Mouse (Mus musculus) CD4-positive, CD25-positive, alpha-beta regulatory T cell, adult 2 months (primary cell): ENCODE data around the gene Plcb2.

ENCODE experiments used
- DNase-seq: peaks from one replicate; pipeline ENCODE4 v3.0.0-alpha.2; 2012; ENCODE audit warnings: low read depth, low spot score

Gene Plcb2

GRCm38 (mm10) chr2:118687791-118688190, 40.4 kb downstream of the Plcb2 start:
- no peak for DNase-seq

DNA sequence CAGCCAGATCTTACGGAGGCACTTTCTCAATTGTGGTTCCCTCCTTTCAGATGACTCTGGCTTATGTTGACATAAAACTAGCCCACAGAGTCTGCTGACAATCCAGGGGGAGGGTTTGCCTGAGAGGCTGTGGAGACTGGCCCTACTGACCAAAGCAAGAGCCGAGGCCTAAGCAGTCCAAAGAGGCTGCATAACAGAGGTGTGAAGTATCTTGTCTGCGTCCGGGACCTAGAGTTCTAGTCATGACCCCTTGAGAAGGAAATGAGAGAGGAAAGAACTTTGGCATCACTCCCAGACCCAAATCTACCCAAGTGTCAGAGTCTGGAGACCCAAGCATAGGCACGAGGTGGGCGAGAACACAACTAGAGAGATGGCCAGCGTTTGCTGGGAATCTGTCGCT, 41.5 kb downstream of the Plcb2 start:
- DNase-seq, result no peak

- DNase-seq, result no peak
These were observed 43.1 kb downstream of the Plcb2 start for GRCm38 (mm10) chr2:118685088-118685487.

- DNase-seq, result no peak
These were observed 45.5 kb downstream of the Plcb2 start for GRCm38 (mm10) chr2:118682544-118683260.

- DNase-seq, result no peak
These were observed 47.3 kb downstream of the Plcb2 start for GRCm38 (mm10) chr2:118680926-118681325.

DNA sequence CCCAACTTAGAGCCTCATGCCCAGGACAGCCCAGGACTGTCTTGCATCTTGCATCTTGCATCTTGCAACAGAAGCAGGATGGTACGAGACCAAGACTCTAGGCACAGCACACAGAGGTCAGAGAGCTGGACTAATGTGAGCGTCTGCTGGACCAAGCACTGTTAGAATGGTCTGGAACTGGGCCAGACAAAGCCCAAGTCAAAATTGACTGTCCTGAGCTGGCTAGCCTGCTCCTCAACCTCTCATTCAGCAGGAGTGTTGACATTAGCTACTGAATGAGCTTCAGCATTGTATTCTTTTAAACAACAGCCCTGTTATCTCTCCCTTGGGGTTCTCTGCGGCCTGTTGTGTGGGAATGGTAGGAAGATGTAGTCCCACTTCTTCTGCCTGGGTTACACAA, 48.7 kb downstream of the Plcb2 start:
- DNase-seq, result no peak

- no peak for DNase-seq
These were observed 50.4 kb downstream of the Plcb2 start for GRCm38 (mm10) chr2:118677817-118678216.

DNA sequence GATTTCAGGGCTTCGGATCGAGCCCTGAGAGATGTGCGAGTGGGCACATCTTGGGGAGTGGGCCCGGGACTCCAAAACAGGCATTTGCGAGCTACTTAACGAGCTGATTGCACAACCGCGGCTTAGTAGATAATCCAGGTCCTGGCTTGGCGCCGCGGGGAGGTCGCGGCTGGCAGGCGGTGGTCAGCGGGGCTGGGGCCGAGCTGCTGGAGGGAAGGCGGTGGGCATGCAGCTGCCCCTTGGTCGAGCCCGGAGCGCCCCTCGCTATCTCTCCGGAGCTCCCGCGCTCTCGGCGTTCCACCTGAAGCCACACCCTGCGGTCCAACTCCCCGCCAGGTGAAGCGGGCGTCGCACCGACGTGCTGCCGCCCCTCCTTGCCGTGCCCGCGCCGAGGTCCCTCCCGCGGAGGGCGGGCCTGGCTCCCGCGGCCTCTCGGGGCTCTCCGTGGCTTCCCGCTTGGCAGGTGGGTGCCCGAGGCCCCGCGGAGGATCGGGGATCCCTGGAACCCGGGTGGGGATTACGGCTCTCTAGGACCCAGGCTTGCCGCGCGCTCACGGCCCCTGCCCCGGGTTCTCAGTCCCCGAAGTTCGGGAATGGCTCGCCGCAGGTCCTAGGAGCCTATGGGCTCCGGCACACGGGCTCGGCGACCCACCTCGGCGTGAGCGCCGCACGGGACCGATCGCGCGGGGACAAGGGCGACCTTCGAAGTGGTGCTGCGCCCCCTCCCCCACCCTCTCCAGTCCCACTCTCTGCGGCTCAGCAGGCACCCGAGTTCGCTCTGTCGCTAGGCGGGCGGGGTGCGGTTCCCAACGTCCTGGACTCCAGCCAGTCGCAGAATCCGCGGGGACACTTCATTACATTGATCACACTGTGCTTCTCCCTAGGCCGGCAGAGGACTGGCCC, 51.1 kb downstream of the Plcb2 start:
- peak; percentile 41 for DNase-seq

DNA sequence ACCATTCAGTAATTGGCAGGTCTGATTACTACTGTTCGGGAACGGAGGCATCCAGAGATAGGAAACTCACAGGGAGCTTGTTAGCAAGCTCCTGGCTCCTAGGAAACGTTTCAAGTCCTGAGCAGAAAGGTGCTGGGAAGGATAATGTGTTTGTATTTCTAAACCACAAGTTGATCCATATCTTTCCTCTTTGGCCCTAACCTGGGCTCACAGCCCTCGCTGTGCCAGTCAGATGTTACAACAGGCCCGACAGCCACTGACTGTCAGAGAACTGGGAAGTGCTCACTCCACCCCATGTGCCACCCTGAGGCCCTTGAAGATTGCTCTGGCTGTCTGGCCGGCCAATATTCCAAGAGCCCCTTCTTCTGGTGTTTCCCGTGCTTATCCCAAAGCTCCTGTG, 53.7 kb downstream of the Plcb2 start:
- DNase-seq, result no peak

GRCm38 (mm10) chr2:118673686-118674465, 54.4 kb downstream of the Plcb2 start:
- DNase-seq, result no peak

- no peak for DNase-seq
These were observed 56.5 kb downstream of the Plcb2 start for GRCm38 (mm10) chr2:118671728-118672127.

- no peak for DNase-seq
These were observed 58.5 kb downstream of the Plcb2 start for GRCm38 (mm10) chr2:118669785-118670184.

GRCm38 (mm10) chr2:118669245-118669644, 59.0 kb downstream of the Plcb2 start:
- DNase-seq, result no peak

DNA sequence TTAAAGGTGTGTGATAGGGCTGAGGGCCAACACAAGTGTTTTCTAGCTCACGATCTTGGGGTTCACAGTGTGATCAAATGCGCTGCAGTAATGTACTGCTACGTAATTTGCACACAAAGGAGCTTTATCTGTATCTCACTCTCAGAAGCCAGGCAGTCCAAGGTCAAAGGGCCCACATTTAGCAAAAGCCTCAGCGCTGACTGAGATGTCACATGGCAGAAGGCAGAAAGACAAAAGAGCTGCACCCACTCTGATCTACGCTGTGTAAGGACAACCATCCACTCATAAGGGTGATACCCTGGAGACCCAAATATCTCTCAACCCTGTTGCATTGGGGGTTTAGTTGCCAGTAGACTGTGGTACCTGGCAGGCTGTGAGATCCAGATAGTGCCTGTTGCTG, 61.1 kb downstream of the Plcb2 start:
- DNase-seq, result no peak

GRCm38 (mm10) chr2:118665616-118666015, 62.6 kb downstream of the Plcb2 start:
- DNase-seq, result no peak

DNA sequence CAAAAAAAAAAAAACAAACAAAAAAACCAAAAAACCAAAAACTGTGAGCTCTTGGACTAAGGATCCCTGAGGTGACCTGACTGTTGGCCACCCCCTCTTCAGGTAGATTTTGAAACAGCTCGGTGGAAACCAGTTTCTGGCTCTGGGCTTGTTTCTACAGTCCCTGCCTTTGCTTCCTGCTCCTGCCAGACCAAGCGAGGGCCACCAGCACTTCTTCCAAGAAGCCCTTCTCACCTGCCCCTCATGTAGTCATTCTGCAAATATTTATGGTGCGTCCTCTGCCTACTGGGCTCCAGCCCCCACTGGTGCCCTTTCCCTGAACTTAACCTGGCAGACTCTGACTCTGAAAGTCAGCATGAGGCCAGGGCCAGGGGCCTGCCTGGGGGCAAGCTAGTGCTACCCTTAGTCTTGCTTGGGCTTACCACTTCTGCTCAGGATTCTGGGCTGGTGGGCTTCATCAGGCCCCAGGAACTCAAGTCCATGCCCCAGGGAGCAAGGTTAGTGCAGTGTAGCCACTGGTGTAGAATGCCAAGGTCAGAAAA, 63.2 kb downstream of the Plcb2 start:
- DNase-seq, result no peak

- DNase-seq, result no peak
These were observed 64.2 kb downstream of the Plcb2 start for GRCm38 (mm10) chr2:118663804-118664766.

GRCm38 (mm10) chr2:118662902-118663803, 65.1 kb downstream of the Plcb2 start, which contains the start of gene Pak6:
Gene Pak6, plus strand, starts transcription at chr2:118663303.
- DNase-seq, result peak; percentile 54

DNA sequence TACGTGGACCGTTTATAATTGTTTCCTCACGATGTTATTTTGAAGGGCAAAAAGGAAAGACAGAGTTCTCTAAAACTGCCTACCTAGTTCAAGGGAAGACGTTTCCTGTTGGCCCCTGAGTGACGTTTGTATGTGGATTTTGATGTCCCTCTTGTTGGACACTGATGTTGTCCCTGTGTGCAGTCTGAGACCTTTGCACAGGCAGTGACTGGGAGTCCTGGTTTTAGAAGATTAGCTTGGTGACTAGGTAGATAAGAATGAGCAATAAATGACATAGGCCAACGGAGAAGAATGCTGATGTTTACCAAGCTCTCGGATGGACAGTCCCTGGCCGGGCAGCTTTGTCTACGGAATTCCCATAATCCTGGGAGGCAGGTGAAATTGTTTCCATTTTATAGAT, 66.3 kb downstream of the Plcb2 start:
- DNase-seq, result no peak
